Mouse (Mus musculus) intestine, embryonic 16.5 days (tissue): Measurements from ENCODE around the gene Pld3. TPM values are rescaled to one million over a fixed set of nuclear protein-coding genes. Genes with fewer than 3 reads are reported as not detected.
A peak's percentile ranks its signal among the peaks of the same experiment; 100 is the strongest.

ENCODE experiments used
- ATAC-seq: fragments of 200-750 bp; cut with Nextera tagmentation; 2 replicates; pipeline ENCODE4 v1.8.0; 2017; ENCODE audit warnings: moderate TSS enrichment, moderate library complexity
- H3K27ac ChIP-seq: fragments of 300-500 bp; sonication (generic); 2 replicates; pipeline ENCODE4 v1.5.1; 2014; ENCODE audit warnings: mild to moderate bottlenecking, low read length
- H3K27me3 ChIP-seq: fragments of 300-500 bp; sonication (generic); replicated peaks from 2 replicates; pipeline ENCODE4 v1.6.1; 2014; ENCODE audit warnings: low read length, control low read depth, mixed read lengths; ENCODE audit not compliant: control insufficient read depth, insufficient read depth
- H3K36me3 ChIP-seq: fragments of 300-500 bp; sonication (generic); 2 replicates; pipeline ENCODE4 v1.6.1; 2014; ENCODE audit warnings: low read length, control low read depth; ENCODE audit not compliant: control insufficient read depth, insufficient read depth
- H3K4me1 ChIP-seq: fragments of 300-500 bp; sonication (generic); 2 replicates; pipeline ENCODE4 v1.6.1; 2014; ENCODE audit warnings: low read length, control low read depth, mixed read lengths; ENCODE audit not compliant: control insufficient read depth, insufficient read depth
- H3K4me2 ChIP-seq: fragments of 300-500 bp; sonication (generic); 2 replicates; pipeline ENCODE4 v1.6.1; 2014; ENCODE audit warnings: low read depth, low read length, control low read depth
- H3K4me3 ChIP-seq: fragments of 300-500 bp; sonication (generic); 2 replicates; pipeline ENCODE4 v1.5.1; 2014; ENCODE audit warnings: mild to moderate bottlenecking, low read length
- H3K9ac ChIP-seq: fragments of 300-500 bp; sonication (generic); 2 replicates; pipeline ENCODE4 v1.6.1; 2014; ENCODE audit warnings: low read depth, low read length
- H3K9me3 ChIP-seq: fragments of 300-500 bp; sonication (generic); 2 replicates; pipeline ENCODE4 v1.6.1; 2016; ENCODE audit warnings: low read length, control low read depth; ENCODE audit not compliant: control insufficient read depth
- WGBS: fragments of 180-500 bp; shearing (Covaris S2); extraction: QIAGEN DNeasy Blood & Tissue Kit; methylation state at CpG from one replicate; pipeline ENCODE4 v1.1.7; 2014; 5-methylcytosine and 5-hydroxymethylcytosine counted together
- polyA plus RNA-seq: library from polyadenylated mRNA; unstranded; fragments of >200 nt; fragmentation: Nextera tagmentation; extraction: Ambion mirVana; gene quantifications from 2 replicates; pipeline ENCODE4 v1.2.1, GENCODE M21; 2015

Gene Pld3
- 65.6 and 73.0 TPM in 2 replicates for polyA plus RNA-seq

DNA sequence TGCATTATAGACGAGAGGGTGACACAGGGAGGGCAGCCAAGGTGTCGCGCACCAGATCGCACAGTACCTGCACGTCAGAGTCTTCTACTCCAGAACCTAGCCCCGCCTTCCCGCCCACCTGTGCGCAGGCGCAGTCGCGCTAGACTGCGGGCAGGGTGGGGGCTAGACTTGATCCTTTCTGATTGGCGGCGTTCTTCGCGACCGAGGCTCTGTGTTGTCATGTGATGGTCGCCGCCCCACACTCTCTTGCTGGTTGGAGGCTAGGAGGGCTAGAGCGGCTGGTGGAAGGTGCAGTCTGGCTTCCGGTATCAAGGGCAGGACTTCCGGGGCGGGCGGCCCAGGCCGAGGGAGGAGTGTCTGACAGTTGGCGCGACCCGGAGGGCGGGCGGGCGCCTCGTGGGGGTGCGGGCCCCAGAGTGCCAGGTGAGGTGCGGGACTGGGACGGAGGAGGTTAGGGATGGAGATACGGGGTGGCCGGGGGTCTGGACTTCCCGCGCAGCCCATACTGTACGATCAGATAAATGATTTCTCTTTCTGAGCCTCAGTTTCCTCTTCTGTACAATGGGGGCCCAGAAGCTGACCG lies at the start of gene Pld3, which contains the start of gene 2310022A10Rik:
TSS of gene Pld3 (minus strand) at position 288 of the 583 bp plus-strand sequence.
TSS of gene 2310022A10Rik (plus strand) at position 303 of the 583 bp plus-strand sequence.
- no peaks in the 10 kb centered on the region for H3K9me3 ChIP-seq
- H3K4me2 ChIP-seq = peak within 1 kb of the TSS; percentile 75
- under 1% methylated on average over 41 of the region's 41 CpGs for WGBS
- ATAC-seq = peak; percentile 100
- no peaks in the 10 kb centered on the region for H3K36me3 ChIP-seq
- peaks cover 10% of the 10 kb centered on the region for H3K4me1 ChIP-seq
- H3K9ac ChIP-seq = peak within 1 kb of the TSS; percentile 83
- no peaks in the 10 kb centered on the region for H3K27me3 ChIP-seq
- peak within 1 kb of the TSS; percentile 81 for H3K4me3 ChIP-seq
- peak within 1 kb of the TSS; percentile 28; the same call in 1 of the 2 replicates for H3K27ac ChIP-seq

- Histone ChIP-seq H3K9me3 (no peaks in the 10 kb centered on the region), H3K4me1 (peaks cover 39% of the 10 kb centered on the region), H3K27me3 (no peaks in the 10 kb centered on the region), H3K4me2 (no peak overlapping the region), H3K9ac (no peak overlapping the region), H3K36me3 (no peaks in the 10 kb centered on the region), H3K4me3 (no peak overlapping the region), H3K27ac (peak overlapping the region; percentile 50; the same call in 1 of the 2 replicates)
- no peak for ATAC-seq
- 69% methylated on average over 2 of the region's 2 CpGs for WGBS
Observed at GRCm38 (mm10) chr7:27602161-27602560, 49.1 kb upstream of the Pld3 start.

DNA sequence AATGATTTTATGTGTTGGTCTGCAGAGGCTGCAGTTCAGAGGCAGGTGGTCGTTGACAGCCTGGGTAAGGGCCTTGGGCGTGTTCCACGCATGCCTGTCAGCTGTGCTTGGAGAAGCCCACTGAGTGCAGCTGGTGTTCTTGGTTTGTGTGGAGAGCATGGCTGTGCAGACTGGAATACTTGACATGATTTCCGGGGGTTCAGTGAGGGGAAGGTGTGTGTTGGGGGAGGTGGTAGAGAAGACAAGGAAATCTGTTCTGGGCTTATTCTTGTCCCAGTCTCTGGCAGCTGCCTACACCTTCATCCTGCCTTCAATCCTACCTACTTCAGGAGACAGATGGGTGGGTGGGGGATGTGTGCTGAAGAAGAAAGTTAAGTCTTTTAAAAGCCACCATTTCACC lies 48.6 kb upstream of the Pld3 start:
- no peaks in the 10 kb centered on the region for H3K9me3 ChIP-seq
- H3K4me2 ChIP-seq = no peak overlapping the region
- no peak overlapping the region; the same call in 1 of the 2 replicates for H3K9ac ChIP-seq
- no peaks in the 10 kb centered on the region for H3K36me3 ChIP-seq
- WGBS = 56% methylated on average over 4 of the region's 4 CpGs
- H3K27ac ChIP-seq = no peak overlapping the region
- no peaks in the 10 kb centered on the region for H3K27me3 ChIP-seq
- H3K4me3 ChIP-seq = no peak overlapping the region
- no peak for ATAC-seq
- H3K4me1 ChIP-seq = peaks cover 40% of the 10 kb centered on the region

DNA sequence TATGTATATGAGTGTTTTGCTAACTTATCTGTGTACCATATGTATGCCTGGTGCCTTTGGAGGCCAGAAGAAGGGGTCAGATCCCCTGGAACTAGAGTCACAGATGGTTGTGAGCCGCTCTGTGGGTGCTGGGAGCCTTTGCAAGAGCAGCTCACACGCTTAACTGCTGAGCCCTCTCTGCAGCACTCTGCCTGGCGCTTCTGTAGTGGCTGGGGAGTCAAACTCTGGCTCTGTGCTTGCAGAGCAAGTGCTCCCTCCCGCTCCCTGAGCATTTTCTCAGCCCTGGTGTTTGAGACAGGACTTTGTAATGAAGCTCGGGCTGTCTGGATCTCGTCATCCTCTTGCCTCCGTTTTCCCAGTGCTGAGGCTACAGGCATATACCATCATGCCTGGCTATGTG lies 45.0 kb upstream of the Pld3 start:
- no peaks in the 10 kb centered on the region for H3K27me3 ChIP-seq
- no peak overlapping the region for H3K27ac ChIP-seq
- no peaks in the 10 kb centered on the region for H3K9me3 ChIP-seq
- 68% methylated on average over 7 of the region's 7 CpGs for WGBS
- no peak overlapping the region for H3K9ac ChIP-seq
- peaks cover 44% of the 10 kb centered on the region for H3K4me1 ChIP-seq
- H3K36me3 ChIP-seq = no peaks in the 10 kb centered on the region
- H3K4me2 ChIP-seq = 0 out of 2 replicates have a peak overlapping the region, but pooled peaks have one; percentile 11
- no peak for ATAC-seq
- H3K4me3 ChIP-seq = no peak overlapping the region

DNA sequence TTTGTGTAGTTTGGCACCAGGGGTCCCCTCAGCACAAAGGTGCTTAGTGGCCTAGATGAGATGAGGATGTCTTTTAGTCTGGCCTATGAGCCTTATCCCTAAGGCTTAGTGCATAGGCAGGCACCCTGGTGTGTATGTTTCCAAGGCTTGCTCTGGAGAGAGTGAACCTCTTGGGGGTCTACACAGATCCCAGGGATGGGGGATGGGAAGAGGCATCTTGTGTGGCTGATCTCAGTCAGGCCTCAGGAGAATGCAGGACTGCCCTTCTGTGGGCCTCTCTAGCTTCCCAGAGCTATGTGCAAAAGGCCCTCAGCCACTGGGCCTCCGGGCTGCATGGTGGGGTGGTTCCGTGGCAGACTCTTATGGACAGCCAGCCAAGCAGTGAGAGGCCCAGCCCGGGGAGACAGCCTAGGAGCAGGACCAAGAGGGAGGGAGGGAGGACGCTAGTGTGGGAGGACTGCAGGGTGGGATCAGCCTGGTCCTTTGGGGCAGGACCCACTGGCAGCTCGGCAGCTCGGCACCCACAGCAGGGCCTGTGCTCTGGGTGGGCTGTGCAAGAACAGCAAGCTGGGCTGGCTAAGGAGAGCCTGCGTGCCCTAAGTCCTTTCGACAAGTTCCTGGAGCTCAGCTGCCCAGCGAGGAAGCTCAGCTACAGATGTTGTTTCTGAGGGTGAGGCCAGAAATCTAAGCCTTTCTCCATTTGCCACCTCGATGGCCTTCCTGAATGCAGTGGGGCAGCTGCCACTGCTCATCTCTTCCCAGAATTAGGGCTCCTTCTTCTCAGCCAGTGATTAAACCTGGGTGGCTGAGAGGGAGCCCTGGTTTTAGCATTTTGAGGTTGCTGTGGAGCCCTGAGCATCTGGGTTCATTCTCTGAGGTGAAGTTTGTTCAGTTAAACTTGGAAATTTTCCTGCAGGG lies 43.8 kb upstream of the Pld3 start:
- H3K9ac ChIP-seq = peak overlapping the region; percentile 47
- peak overlapping the region; percentile 81 for H3K27ac ChIP-seq
- H3K4me2 ChIP-seq = peak overlapping the region; percentile 15; the same call in 1 of the 2 replicates
- H3K4me3 ChIP-seq = 0 out of 2 replicates have a peak overlapping the region, but pooled peaks have one; percentile 4
- no peaks in the 10 kb centered on the region for H3K27me3 ChIP-seq
- no peaks in the 10 kb centered on the region for H3K9me3 ChIP-seq
- peaks cover 39% of the 10 kb centered on the region for H3K4me1 ChIP-seq
- H3K36me3 ChIP-seq = no peaks in the 10 kb centered on the region
- ATAC-seq = peak; percentile 1; the same call in 1 of the 2 replicates
- WGBS = 42% methylated on average over 10 of the region's 10 CpGs

- 45% methylated on average over 12 of the region's 12 CpGs for WGBS
- Histone ChIP-seq H3K36me3 (no peaks in the 10 kb centered on the region), H3K9ac (peak overlapping the region; percentile 92), H3K4me3 (peak overlapping the region; percentile 81), H3K4me2 (peak overlapping the region; percentile 67), H3K9me3 (no peaks in the 10 kb centered on the region), H3K27me3 (no peaks in the 10 kb centered on the region), H3K27ac (peak overlapping the region; percentile 98), H3K4me1 (peaks cover 29% of the 10 kb centered on the region)
- ATAC-seq = peak; percentile 52
Observed at GRCm38 (mm10) chr7:27592934-27593645, 40.1 kb upstream of the Pld3 start.

- Histone ChIP-seq H3K27ac (peak overlapping the region; percentile 98), H3K36me3 (no peaks in the 10 kb centered on the region), H3K4me2 (peak overlapping the region; percentile 67), H3K4me1 (peaks cover 25% of the 10 kb centered on the region), H3K9me3 (no peaks in the 10 kb centered on the region), H3K27me3 (no peaks in the 10 kb centered on the region), H3K4me3 (peak overlapping the region; percentile 81), H3K9ac (peak overlapping the region; percentile 92)
- ATAC-seq = peak; percentile 43
- WGBS = 2% methylated on average over 17 of the region's 17 CpGs
Observed at GRCm38 (mm10) chr7:27592217-27592929, 39.4 kb upstream of the Pld3 start.

GRCm38 (mm10) chr7:27591266-27592216 lies 38.5 kb upstream of the Pld3 start, which contains the start of gene Akt2:
Gene Akt2, plus strand, starts transcription at chr7:27591552.
- H3K9ac ChIP-seq = peak within 1 kb of the TSS; percentile 92
- no peaks in the 10 kb centered on the region for H3K36me3 ChIP-seq
- peak within 1 kb of the TSS; percentile 81 for H3K4me3 ChIP-seq
- H3K27ac ChIP-seq = peak within 1 kb of the TSS; percentile 98
- no peaks in the 10 kb centered on the region for H3K9me3 ChIP-seq
- peaks cover 21% of the 10 kb centered on the region for H3K4me1 ChIP-seq
- under 1% methylated on average over 62 of the region's 71 CpGs for WGBS
- peak; percentile 90 for ATAC-seq
- H3K4me2 ChIP-seq = peak within 1 kb of the TSS; percentile 67
- no peaks in the 10 kb centered on the region for H3K27me3 ChIP-seq
